ENCODE assay signal across 24 mouse cellular contexts in genomic region chr5:65544616-65545015, GRCm38 (mm10). TPM values are rescaled to one million over a fixed set of nuclear protein-coding genes. Genes with fewer than 3 reads are reported as not detected.
DNase-seq lines count a peak whose midpoint lies in the region; ATAC-seq lines count a peak whose summit lies in the region.
"Had no signal": no experiment of that assay in that cellular context is flagged by ENCODE, and none has a peak within 500 bp of the region (broad histone marks: within the 10 kb centered on the region; RNA-seq: fewer than 3 reads in every experiment).

No protein-coding gene starts in this region.

- no peaks in the 10 kb centered on the region for H3K27me3 ChIP-seq in midbrain, embryonic 11.5 days (ENCODE audit: control insufficient read depth, insufficient read depth, low read length)
- no peaks in the 10 kb centered on the region for H3K27me3 ChIP-seq in midbrain, embryonic 13.5 days
- H3K27me3 ChIP-seq: CH12.LX, Patski had no signal

- no peak overlapping the region for H3K27ac ChIP-seq in midbrain, embryonic 11.5 days (ENCODE audit: low read depth, low read length)
- no peak overlapping the region for H3K27ac ChIP-seq in midbrain, embryonic 13.5 days

- H3K9me3 ChIP-seq in midbrain, embryonic 11.5 days (ENCODE audit: control insufficient read depth, low read length) = no peaks in the 10 kb centered on the region
- H3K9me3 ChIP-seq in midbrain, embryonic 13.5 days = no peaks in the 10 kb centered on the region
- H3K9me3 ChIP-seq: G1E had no signal

- no peak for ATAC-seq in midbrain, embryonic 11.5 days (ENCODE audit: low FRiP score)
- ATAC-seq in midbrain, embryonic 13.5 days = no peak
- ATAC-seq: activated CD4-positive, CD25-positive, alpha-beta regulatory T cell, adult 4 months; CD4-positive, CD25-positive, alpha-beta regulatory T cell, adult 4 months; Patski had no signal

- no peak overlapping the region for H3K4me2 ChIP-seq in midbrain, embryonic 11.5 days
- H3K4me2 ChIP-seq in midbrain, embryonic 13.5 days (replicated peaks) = no peak overlapping the region

- no peak overlapping the region for H3K9ac ChIP-seq in midbrain, embryonic 11.5 days (ENCODE audit: low read length)
- H3K9ac ChIP-seq in midbrain, embryonic 13.5 days (replicated peaks) = no peak overlapping the region

- DNase-seq in heart, adult 11 months = peak; percentile 76
- no peak for DNase-seq in heart, postnatal 4 days
- DNase-seq in midbrain, embryonic 11.5 days (ENCODE audit: low spot score, missing footprints) = peak; percentile 73
- DNase-seq: adrenal gland, adult 2 months; adrenal gland, adult 8-10 months; adrenal gland, postnatal 10 days; adrenal gland, postnatal 14 days; adrenal gland, postnatal 25 days; adrenal gland, postnatal 36 days; B cell, adult 2 months; cerebellum, adult 11 months; cerebellum, adult 11-12 months; cerebellum, adult 18-20 months had no signal

- H3K4me1 ChIP-seq in midbrain, embryonic 11.5 days (ENCODE audit: control insufficient read depth, insufficient read depth, low read length) = no peaks in the 10 kb centered on the region
- H3K4me1 ChIP-seq in midbrain, embryonic 13.5 days (replicated peaks) = peaks cover 5% of the 10 kb centered on the region

- H3K36me3 ChIP-seq in midbrain, embryonic 11.5 days (ENCODE audit: control insufficient read depth, insufficient read depth, low read length) = no peaks in the 10 kb centered on the region
- no peaks in the 10 kb centered on the region for H3K36me3 ChIP-seq in midbrain, embryonic 13.5 days

- no peak overlapping the region for H3K4me3 ChIP-seq in midbrain, embryonic 11.5 days (ENCODE audit: low read depth, low read length)
- no peak overlapping the region for H3K4me3 ChIP-seq in midbrain, embryonic 13.5 days (replicated peaks)

- WGBS in midbrain, embryonic 11.5 days = 82% methylated on average over 2 of the region's 2 CpGs
- WGBS in midbrain, embryonic 13.5 days = 92% methylated on average over 2 of the region's 2 CpGs

RNA-seq across cellular contexts. Expression of gene Ube2k, which starts 7.6 kb away (rescaled TPM):
- total RNA-seq in heart, postnatal 4 days (2021) = 10 to 100 TPM; 84.6 to 87.0 TPM
- polyA plus RNA-seq in midbrain, embryonic 11.5 days (2014; fragmentation: Nextera tagmentation; extraction: Ambion mirVana) = 143 and 148 TPM in 2 replicates
- polyA plus RNA-seq in midbrain, embryonic 13.5 days (2015; fragmentation: Nextera tagmentation; extraction: Ambion mirVana) = 197 and 204 TPM in 2 replicates

RNA-seq across cellular contexts. Expression of gene Smim14, which starts 7.6 kb away (rescaled TPM):
- 10 to 100 TPM; 89.6 to 89.9 TPM for total RNA-seq in heart, postnatal 4 days (2021)
- polyA plus RNA-seq in midbrain, embryonic 11.5 days (2014; fragmentation: Nextera tagmentation; extraction: Ambion mirVana) = 82.9 and 85.1 TPM in 2 replicates
- 164 and 167 TPM in 2 replicates for polyA plus RNA-seq in midbrain, embryonic 13.5 days (2015; fragmentation: Nextera tagmentation; extraction: Ambion mirVana)

RNA-seq across cellular contexts. Expression of gene Gm43552, which starts 52.0 kb away (rescaled TPM):
- 1 to 10 TPM in 1 of 2 experiments, not detected in 1; 3.5 TPM for total RNA-seq in heart, postnatal 4 days (2021)
- not detected in 2 replicates for polyA plus RNA-seq in midbrain, embryonic 11.5 days (2014; fragmentation: Nextera tagmentation; extraction: Ambion mirVana)
- polyA plus RNA-seq in midbrain, embryonic 13.5 days (2015; fragmentation: Nextera tagmentation; extraction: Ambion mirVana) = not detected in 2 replicates
- total RNA-seq: adrenal gland, postnatal 10 days; adrenal gland, postnatal 14 days; adrenal gland, postnatal 4 days; CH12.LX; ES-E14; G1E; MEL had no signal
- polyA plus RNA-seq: activated CD4-positive, CD25-positive, alpha-beta regulatory T cell, adult 4 months; brain, embryonic 14.5 days; C2C12; CD4-positive, CD25-positive, alpha-beta regulatory T cell, adult 4 months; Patski had no signal
